Mouse (Mus musculus) cerebellum, adult 2 months (tissue): Measurements from ENCODE around the gene Grin2a. TPM values are rescaled to one million over a fixed set of nuclear protein-coding genes. Genes with fewer than 3 reads are reported as not detected.
A peak's percentile ranks its signal among the peaks of the same experiment; 100 is the strongest.

Experiments
- DNase-seq, 2 experiments: peaks; one replicate each; pipeline ENCODE4 v3.0.0; 2021
- H3K27ac ChIP-seq: fragments of 200-500 bp; 2 replicates; pipeline ENCODE4 v1.5.1; 2012; ENCODE audit warnings: low read length, control low read depth, inconsistent platforms; ENCODE audit not compliant: insufficient read depth
- H3K27me3 ChIP-seq: fragments of 200-500 bp; 2 replicates; pipeline ENCODE4 v1.6.1; 2012; ENCODE audit warnings: inconsistent platforms, mild to moderate bottlenecking, low read length, moderate library complexity; ENCODE audit not compliant: control insufficient read depth, insufficient read depth
- H3K4me1 ChIP-seq: fragments of 200-500 bp; 2 replicates; pipeline ENCODE4 v1.6.1; 2011; ENCODE audit warnings: low read length; ENCODE audit not compliant: control insufficient read depth, insufficient read depth
- H3K4me3 ChIP-seq: fragments of 200-500 bp; replicated peaks from 2 replicates; pipeline ENCODE3; 2011; ENCODE audit warnings: mild to moderate bottlenecking, low read depth, low read length, control low read depth; ENCODE audit not compliant: insufficient read depth
- CTCF ChIP-seq: fragments of 200-500 bp; IDR thresholded peaks from 2 replicates; pipeline ENCODE4 v1.5.1; 2011; ENCODE audit warnings: low read depth, mild to moderate bottlenecking, control low read depth, low read length, moderate library complexity, borderline replicate concordance; ENCODE audit not compliant: insufficient read depth
- POLR2A ChIP-seq: fragments of 200-500 bp; IDR thresholded peaks from 2 replicates; pipeline ENCODE4 v1.6.1; 2011; ENCODE audit warnings: low read length, control low read depth, borderline replicate concordance; ENCODE audit not compliant: insufficient read depth
- WGBS: fragments of 180-500 bp; shearing (Covaris S2); methylation state at CpG from one replicate; pipeline ENCODE4 v1.1.7; 2018; 5-methylcytosine and 5-hydroxymethylcytosine counted together
- polyA plus RNA-seq: library from polyadenylated mRNA; depleted of rRNA; stranded (reverse); fragments of >200 nt; gene quantifications from 2 replicates; pipeline ENCODE4 v1.2.3, GENCODE M21; 2012

Gene Grin2a
- polyA plus RNA-seq, 1 experiment: 17.4 TPM

DNA sequence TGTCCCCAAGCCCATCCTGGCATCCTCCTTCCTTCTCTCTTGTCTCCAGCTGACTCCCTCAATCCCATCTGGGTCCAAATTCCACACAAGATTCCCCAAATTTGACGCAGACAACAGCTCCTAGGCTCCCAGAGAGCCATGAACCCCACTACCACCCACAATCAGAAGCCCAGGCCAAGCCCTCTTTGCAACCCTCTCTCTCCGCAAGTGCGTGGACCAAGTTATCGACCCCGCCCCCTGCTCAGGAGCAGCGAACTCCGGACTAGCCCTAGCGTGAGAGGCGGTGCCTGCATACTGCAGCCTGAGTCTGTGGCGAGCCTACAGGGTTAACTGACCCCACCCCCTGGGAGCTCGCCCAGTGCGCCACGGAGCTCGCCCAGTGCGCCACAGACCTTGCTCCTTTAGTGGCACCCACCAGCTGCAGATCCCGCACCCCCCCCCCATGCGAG is 2.6 kb downstream of the Grin2a start:
- H3K27ac ChIP-seq: peak overlapping the region; percentile 44; the same call in 1 of the 2 replicates
- TF ChIP-seq POLR2A (no peak), CTCF (no peak)

DNA sequence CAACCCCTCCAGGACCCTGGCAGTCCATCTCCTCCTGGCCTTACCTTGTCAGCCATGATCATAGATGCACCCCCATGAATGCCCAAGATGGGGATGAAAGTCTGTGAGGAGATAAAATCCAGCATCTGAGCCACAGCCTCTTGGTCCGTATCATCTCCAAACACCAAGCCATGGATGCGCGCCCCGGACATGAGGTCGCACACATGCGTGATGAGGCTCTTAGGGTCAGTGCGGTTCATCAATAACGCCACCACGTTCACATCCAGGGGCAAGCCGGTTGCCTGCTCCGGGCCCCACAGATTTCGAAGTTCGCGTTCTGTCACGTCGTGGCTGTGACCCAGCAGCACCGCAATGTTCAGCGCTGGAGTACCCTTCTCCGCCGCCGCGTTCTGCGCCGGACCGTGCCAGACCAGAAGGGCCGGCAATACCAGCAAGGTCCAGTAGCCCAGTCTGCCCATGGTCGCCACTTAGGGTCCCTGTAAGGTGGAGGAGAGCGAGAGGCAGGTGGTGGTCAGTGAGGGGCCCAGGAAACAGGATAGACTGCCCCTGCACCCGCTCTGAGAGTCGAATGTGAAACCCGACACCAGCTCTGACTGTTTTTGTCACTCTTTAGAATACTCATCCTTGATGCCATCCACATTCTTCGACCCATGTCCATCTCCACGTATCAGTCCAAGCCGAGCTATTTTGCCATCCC is 3.1 kb downstream of the Grin2a start:
- no peak for TF ChIP-seq CTCF
- no peak for TF ChIP-seq POLR2A
- DNase-seq: peak in 1 of 2 experiments; percentile 47
- Histone ChIP-seq H3K4me1 (peaks cover 33% of the 10 kb centered on the region), H3K27ac (no peak overlapping the region), H3K4me3 (peak overlapping the region; percentile 74), H3K27me3 (no peaks in the 10 kb centered on the region)
- 48% methylated on average over 34 of the region's 34 CpGs for WGBS

More for the DNA sequence above, 2.6 kb downstream of the Grin2a start:
- H3K4me3 ChIP-seq: peak overlapping the region; percentile 74
- no peaks in the 10 kb centered on the region for H3K27me3 ChIP-seq
- 5% methylated on average over 17 of the region's 17 CpGs for WGBS
- peaks cover 30% of the 10 kb centered on the region for H3K4me1 ChIP-seq
- DNase-seq: peak; percentile 49 to 56

DNA sequence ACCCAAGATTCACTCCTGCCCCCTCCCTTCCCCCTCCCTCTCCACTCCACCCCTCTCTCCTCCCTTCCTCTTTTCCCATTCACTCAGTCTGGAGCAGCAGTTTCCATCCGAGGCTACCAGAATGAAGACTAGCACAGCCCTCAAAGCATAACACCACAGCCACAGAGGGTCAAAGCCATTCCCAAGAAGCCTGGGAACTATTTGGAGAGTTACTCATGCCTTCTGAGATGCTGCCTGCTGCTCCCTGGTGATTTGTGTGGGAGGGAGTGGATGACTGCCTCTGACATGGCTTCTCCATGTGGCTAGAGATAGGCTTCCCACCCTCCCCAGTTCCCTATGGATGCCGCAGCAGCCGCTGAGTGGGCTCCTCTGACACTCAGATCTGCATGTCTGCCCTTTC is 10.3 kb downstream of the Grin2a start:
- H3K27ac ChIP-seq: no peak overlapping the region
- TF ChIP-seq POLR2A: no peak
- TF ChIP-seq CTCF: no peak
- H3K4me1 ChIP-seq: peaks cover 33% of the 10 kb centered on the region
- no peak for DNase-seq
- no peak overlapping the region for H3K4me3 ChIP-seq
- WGBS: 40% methylated on average over 3 of the region's 3 CpGs
- H3K27me3 ChIP-seq: no peaks in the 10 kb centered on the region

DNA sequence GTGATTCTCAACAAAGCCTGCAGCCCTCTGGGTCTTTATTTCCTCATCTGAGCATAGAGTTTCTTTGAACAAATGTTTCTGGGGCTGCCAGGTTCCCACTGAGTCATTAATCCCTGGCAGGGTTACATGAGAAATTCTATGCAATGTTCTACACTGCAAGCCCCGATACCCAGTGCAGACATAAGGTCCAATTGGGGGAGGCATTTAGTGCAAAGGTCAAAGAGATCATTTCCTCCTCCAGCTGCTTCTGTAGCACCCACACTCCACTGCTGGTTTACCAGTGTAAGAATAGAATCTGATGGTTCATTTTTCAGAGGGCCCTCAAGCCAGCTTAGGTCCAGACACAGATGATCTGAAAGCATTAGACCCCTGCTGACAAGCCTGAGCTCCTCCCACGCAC is 14.7 kb downstream of the Grin2a start:
- Histone ChIP-seq H3K27me3 (no peaks in the 10 kb centered on the region), H3K27ac (0 out of 2 replicates have a peak overlapping the region, but pooled peaks have one; percentile 8), H3K4me3 (no peak overlapping the region), H3K4me1 (peaks cover 19% of the 10 kb centered on the region)
- DNase-seq: peak; percentile 62 to 81
- 8% methylated on average over 2 of the region's 2 CpGs for WGBS
- no peak for TF ChIP-seq CTCF
- no peak for TF ChIP-seq POLR2A

DNA sequence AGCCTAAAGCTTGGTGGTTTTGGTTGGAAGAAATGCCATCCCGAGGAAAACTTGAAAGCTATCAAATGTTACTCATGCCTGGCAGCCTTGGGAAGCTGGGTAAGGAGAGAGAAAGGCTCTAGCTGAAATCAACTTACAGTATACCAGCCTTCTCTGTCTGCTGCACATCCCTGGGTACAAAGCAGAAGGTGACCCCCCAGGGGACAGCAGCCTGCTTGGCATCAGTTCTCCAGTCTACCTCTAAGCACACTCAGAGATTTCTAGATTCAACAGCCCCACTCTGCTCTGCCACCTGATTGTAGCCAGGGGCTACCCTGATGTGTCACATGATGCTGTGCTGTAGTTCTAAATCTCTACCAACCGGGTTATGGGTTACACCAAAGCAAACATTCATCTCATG is 17.2 kb downstream of the Grin2a start:
- H3K4me3 ChIP-seq: no peak overlapping the region
- no peak for TF ChIP-seq POLR2A
- TF ChIP-seq CTCF: no peak
- WGBS: 41% methylated on average over 2 of the region's 2 CpGs
- no peak overlapping the region for H3K27ac ChIP-seq
- H3K4me1 ChIP-seq: peaks cover 10% of the 10 kb centered on the region
- peak in 1 of 2 experiments; percentile 66 for DNase-seq
- no peaks in the 10 kb centered on the region for H3K27me3 ChIP-seq

DNA sequence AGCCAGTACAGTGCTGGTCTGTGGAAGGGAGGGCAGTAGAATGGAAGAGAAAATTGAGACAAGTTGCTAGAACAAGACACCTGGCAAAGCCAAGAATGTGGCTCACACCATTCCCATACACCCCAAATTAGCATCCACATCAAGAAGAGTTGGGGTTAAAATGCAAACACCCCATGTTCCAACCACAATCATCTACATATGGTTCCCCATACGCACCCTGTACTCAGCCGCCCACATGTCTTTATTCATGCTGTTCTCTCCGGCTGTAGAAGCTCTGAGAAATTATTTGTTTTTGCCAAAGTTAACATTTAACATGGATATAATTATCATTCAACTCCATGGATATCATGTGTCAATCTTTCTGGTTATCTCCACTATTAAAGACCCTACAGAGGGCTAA is 22.7 kb downstream of the Grin2a start:
- H3K27ac ChIP-seq: no peak overlapping the region

DNA sequence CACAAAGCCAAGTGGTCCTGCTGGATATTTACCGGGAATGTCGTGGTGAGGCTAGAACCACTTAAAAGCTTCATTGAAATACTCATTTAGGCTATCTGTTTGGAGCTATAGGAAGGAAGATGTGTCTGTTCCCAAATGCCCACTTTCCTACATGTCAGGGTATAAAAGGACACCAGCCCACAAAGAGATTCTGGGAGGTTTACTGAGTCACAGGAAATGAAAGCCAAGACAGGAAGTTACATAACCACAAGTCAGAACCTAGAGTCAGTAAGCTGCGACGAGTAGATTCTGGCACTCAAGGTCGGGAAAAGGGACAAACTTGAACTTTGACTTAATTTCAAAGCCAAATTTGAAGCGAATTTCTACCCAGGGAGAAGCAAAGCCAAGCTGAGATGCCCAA is 30.9 kb downstream of the Grin2a start:
- Histone ChIP-seq H3K27ac (no peak overlapping the region), H3K4me3 (no peak overlapping the region), H3K27me3 (no peaks in the 10 kb centered on the region; the same call in 1 of the 2 replicates), H3K4me1 (peaks cover 10% of the 10 kb centered on the region)
- TF ChIP-seq POLR2A (no peak), CTCF (no peak)
- WGBS: 64% methylated on average over 6 of the region's 6 CpGs
- DNase-seq: no peak

More for the DNA sequence above, 22.7 kb downstream of the Grin2a start:
- DNase-seq: no peak
- no peak for TF ChIP-seq POLR2A
- no peak for TF ChIP-seq CTCF
- Histone ChIP-seq H3K4me1 (peaks cover 16% of the 10 kb centered on the region), H3K27me3 (no peaks in the 10 kb centered on the region; the same call in 1 of the 2 replicates), H3K4me3 (no peak overlapping the region)
- 71% methylated on average over 3 of the region's 3 CpGs for WGBS

DNA sequence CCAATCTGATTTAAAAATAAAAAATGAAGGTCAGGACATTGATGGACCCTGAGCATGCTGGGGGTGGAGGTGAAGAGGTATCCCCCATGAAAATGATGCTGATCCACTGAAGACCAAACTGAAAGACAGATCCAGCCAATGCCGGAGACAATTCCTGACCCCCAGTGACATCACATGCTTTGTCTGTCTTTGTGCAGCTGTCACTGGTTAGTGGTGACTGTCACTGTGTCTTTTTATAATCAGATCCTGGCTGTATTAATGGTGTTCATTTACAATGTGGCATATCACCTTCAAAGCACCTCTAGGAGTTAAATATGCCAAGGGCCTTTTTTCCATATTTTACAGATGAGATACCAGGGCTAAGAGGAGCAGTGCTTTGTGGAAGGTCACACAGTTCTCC is 32.9 kb downstream of the Grin2a start:
- Histone ChIP-seq H3K27ac (no peak overlapping the region; the same call in 1 of the 2 replicates), H3K27me3 (no peaks in the 10 kb centered on the region), H3K4me3 (no peak overlapping the region), H3K4me1 (peaks cover 13% of the 10 kb centered on the region)
- WGBS: 43% methylated on average over 1 of the region's 1 CpGs
- TF ChIP-seq POLR2A (no peak), CTCF (no peak)
- DNase-seq: no peak
